ENCODE assay signal across 22 mouse cellular contexts in the genomic region with DNA sequence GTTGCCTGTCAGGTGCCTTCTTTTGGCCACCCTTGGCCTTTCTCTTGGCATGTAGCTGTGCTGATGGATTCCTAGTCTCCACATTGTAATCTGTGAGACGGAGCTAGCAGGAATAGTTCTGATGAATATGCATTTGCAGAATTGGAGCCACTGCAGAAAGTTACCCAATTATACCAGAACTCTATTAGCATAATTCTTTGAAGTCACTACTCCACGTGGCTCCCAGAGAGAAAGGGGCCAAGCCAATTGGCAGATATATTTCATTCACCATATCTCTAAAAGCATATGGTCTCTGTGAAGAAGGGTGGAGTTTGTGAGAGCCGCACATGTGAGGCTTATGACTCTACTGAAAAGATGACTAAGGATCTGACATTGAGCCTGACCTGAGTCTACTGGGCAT.
"Had no signal": no experiment of that assay in that cellular context is flagged by ENCODE, and none has a peak within 500 bp of the region (broad histone marks: within the 10 kb centered on the region; RNA-seq: fewer than 3 reads in every experiment).

No protein-coding gene starts in this region.

- DNase-seq: kidney, adult 9 months; kidney, postnatal 25 days; left cerebral cortex, postnatal 4 days; liver, postnatal 0 days; lung, embryonic 14.5 days; retina, postnatal 1 day; right cerebral cortex, postnatal 25 days; spleen, adult 18-20 months; thymus, adult 18-20 months; thymus, postnatal 36 days had no signal

- H3K9me3 ChIP-seq: limb, embryonic 12.5 days; limb, embryonic 15.5 days; midbrain, embryonic 10.5 days; midbrain, embryonic 13.5 days; neural tube, embryonic 13.5 days had no signal

- H3K27me3 ChIP-seq: limb, embryonic 12.5 days; limb, embryonic 15.5 days; megakaryocyte, embryonic 14.5 days; midbrain, embryonic 13.5 days; neural tube, embryonic 13.5 days had no signal

- H3K4me3 ChIP-seq: layer of hippocampus, adult 2 months; limb, embryonic 12.5 days; limb, embryonic 15.5 days; megakaryocyte, embryonic 14.5 days; midbrain, embryonic 10.5 days; midbrain, embryonic 13.5 days; myocyte; neural tube, embryonic 13.5 days had no signal

- H3K4me2 ChIP-seq: limb, embryonic 12.5 days; limb, embryonic 15.5 days; liver, embryonic 11.5 days; lung, embryonic 14.5 days; midbrain, embryonic 13.5 days; neural tube, embryonic 13.5 days had no signal

- H3K36me3 ChIP-seq: limb, embryonic 12.5 days; limb, embryonic 15.5 days had no signal

- H3K9ac ChIP-seq: limb, embryonic 12.5 days; limb, embryonic 15.5 days; liver, embryonic 14.5 days; liver, postnatal 0 days; lung, embryonic 14.5 days; midbrain, embryonic 13.5 days; neural tube, embryonic 13.5 days had no signal

- H3K27ac ChIP-seq: layer of hippocampus, adult 2 months; limb, embryonic 12.5 days; limb, embryonic 15.5 days; liver, embryonic 14.5 days; midbrain, embryonic 10.5 days; midbrain, embryonic 13.5 days; neural tube, embryonic 13.5 days had no signal

- ATAC-seq: liver, postnatal 0 days; lung, postnatal 0 days; midbrain, embryonic 13.5 days; midbrain, embryonic 16.5 days had no signal

- H3K4me1 ChIP-seq: limb, embryonic 12.5 days; limb, embryonic 15.5 days; megakaryocyte, embryonic 14.5 days; midbrain, embryonic 10.5 days; midbrain, embryonic 13.5 days; neural tube, embryonic 13.5 days had no signal
